Mouse (Mus musculus) kidney, adult 11 months (tissue): ENCODE data around the gene Vmn2r92.
"Not testable (repeated sequence)": the region's sequence is repeated elsewhere in the genome, so short reads cannot be mapped to it uniquely, and the experiment has no call there.

ENCODE experiments used
- DNase-seq: peaks from one replicate; pipeline ENCODE4 v3.0.0; 2022

The Vmn2r92 gene

DNA sequence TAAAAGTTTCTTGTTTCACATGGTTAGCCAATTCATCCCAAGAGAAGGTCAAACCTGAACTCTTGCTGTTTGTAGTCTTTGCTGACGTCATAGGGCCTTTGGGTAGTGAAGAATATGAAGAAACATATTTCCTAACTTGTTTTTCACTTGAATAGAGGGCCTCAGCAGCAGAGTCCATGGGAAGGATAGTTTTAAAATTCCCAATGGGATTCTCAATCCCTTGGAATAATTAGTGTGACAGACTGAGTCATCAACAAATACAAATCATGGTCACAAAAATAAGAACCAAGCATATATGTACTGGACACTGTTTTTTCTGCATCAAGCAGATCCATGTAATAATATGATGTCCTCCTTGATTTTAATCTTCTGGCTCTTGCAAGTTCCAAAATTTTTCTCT is at the start of gene Vmn2r92:
Vmn2r92 (plus strand) TSS at position 301 of the 400 bp plus-strand sequence.
- DNase-seq, result not testable (repeated sequence)

DNA sequence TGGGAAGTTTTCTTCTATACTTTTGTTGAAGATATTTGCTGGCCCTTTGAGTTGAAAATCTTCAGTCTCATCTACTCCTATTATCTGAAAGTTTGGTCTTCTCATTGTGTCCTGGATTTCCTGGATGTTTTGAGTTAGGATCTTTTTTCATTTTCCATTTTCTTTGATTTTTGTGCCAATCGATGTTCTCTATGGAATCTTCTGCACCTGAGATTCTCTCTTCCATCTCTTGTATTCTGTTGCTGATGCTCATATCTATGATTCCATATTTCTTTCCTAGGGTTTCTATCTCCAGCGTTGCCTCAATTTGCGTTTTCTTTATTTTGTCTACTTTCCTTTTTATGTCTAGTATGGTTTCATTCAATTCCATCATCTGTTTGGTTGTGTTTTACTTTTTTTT is 49.4 kb upstream of the Vmn2r92 start:
- not testable (repeated sequence) for DNase-seq

GRCm38 (mm10) chr17:18161194-18161593 is 9.5 kb downstream of the Vmn2r92 start:
- not testable (repeated sequence) for DNase-seq

DNA sequence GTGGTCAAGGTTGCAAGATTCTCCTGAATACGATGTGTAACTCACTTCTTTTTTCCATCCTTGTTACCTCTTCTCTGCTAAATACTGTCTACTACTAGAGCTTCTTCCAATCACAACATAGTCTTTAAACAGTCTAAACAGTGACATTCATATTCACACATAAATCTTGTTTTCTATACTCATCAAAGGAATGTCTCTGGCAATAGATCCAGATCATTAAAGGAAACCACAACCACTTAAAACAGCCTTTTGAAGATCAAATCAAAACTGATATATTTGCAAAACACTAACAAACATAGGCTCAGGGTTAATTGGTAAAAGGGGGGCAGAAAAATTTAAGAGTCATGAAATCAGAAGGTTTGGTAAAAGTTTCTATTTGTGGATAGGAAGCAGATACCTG is 38.0 kb downstream of the Vmn2r92 start:
- no peak for DNase-seq

DNA sequence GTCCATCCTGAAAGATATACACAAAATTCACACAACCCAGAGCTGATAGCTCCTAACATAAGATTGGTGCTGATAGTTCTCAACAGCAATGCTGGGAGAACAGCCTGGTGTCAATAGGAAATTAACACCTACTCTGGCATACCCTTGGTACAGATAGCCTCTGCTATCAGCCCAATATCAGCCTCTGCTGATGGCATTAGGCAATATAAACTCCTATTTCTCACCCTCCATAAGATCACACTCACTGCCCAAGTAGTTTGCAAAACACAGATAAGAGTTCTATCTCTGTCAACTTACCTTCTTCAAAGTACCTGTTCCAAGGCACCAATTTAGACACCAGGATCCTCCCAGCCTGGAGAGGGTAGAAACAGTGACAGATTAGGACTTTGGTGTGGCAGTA is 69.6 kb downstream of the Vmn2r92 start:
- no peak for DNase-seq

- no peak for DNase-seq
Measured at GRCm38 (mm10) chr17:18231996-18232395, 80.3 kb downstream of the Vmn2r92 start.

GRCm38 (mm10) chr17:18236931-18237330 is 85.2 kb downstream of the Vmn2r92 start:
- DNase-seq, result no peak
